Mouse (Mus musculus) embryonic facial prominence, embryonic 15.5 days (tissue): ENCODE results near the gene Pyroxd1. TPM values are rescaled to one million over a fixed set of nuclear protein-coding genes. Genes with fewer than 3 reads are reported as not detected.
"Not testable (repeated sequence)": the region's sequence is repeated elsewhere in the genome, so short reads cannot be mapped to it uniquely, and the experiment has no call there.

Experiments
- ATAC-seq: fragments of 200-750 bp; cut with Nextera tagmentation; 2 replicates; pipeline ENCODE4 v1.8.0; 2017; ENCODE audit warnings: low read depth, moderate TSS enrichment; ENCODE audit not compliant: insufficient number of reproducible peaks, low FRiP score, low TSS enrichment
- H3K27ac ChIP-seq: fragments of 300-500 bp; sonication (generic); replicated peaks from 2 replicates; pipeline ENCODE4 v1.5.1; 2015; ENCODE audit warnings: mild to moderate bottlenecking, inconsistent platforms
- H3K27me3 ChIP-seq: fragments of 300-500 bp; sonication (generic); 2 replicates; pipeline ENCODE4 v1.6.1; 2015; ENCODE audit warnings: inconsistent platforms
- H3K36me3 ChIP-seq: fragments of 300-500 bp; sonication (generic); 2 replicates; pipeline ENCODE4 v1.6.1; 2015; ENCODE audit warnings: mild to moderate bottlenecking, inconsistent platforms
- H3K4me1 ChIP-seq: fragments of 300-500 bp; sonication (generic); 2 replicates; pipeline ENCODE4 v1.6.1; 2015; ENCODE audit warnings: inconsistent platforms
- H3K4me2 ChIP-seq: fragments of 300-500 bp; sonication (generic); replicated peaks from 2 replicates; pipeline ENCODE4 v1.6.1; 2015; ENCODE audit warnings: mild to moderate bottlenecking, inconsistent platforms
- H3K4me3 ChIP-seq: fragments of 300-500 bp; sonication (generic); replicated peaks from 2 replicates; pipeline ENCODE4 v1.5.1; 2015; ENCODE audit warnings: mild to moderate bottlenecking, inconsistent platforms
- H3K9ac ChIP-seq: fragments of 300-500 bp; sonication (generic); 2 replicates; pipeline ENCODE4 v1.6.1; 2015; ENCODE audit warnings: inconsistent platforms
- H3K9me3 ChIP-seq: fragments of 300-500 bp; sonication (generic); replicated peaks from 2 replicates; pipeline ENCODE4 v1.6.1; 2016; ENCODE audit warnings: inconsistent platforms
- WGBS: fragments of 180-500 bp; shearing (Covaris S2); methylation state at CpG from one replicate; pipeline ENCODE4 v1.1.7; 2015; 5-methylcytosine and 5-hydroxymethylcytosine counted together
- polyA plus RNA-seq: library from polyadenylated mRNA; unstranded; fragments of >200 nt; fragmentation: Nextera tagmentation; extraction: Ambion mirVana; gene quantifications from 2 replicates; pipeline ENCODE4 v1.2.1, GENCODE M21; 2015

Pyroxd1 gene
- polyA plus RNA-seq, 1 experiment from 2014 or later = 18.1 TPM

- Histone ChIP-seq H3K36me3 (peaks cover 14% of the 10 kb centered on the region), H3K4me1 (peaks cover 12% of the 10 kb centered on the region; the same call in 1 of the 2 replicates), H3K27ac (no peak overlapping the region), H3K9me3 (no peaks in the 10 kb centered on the region), H3K4me3 (peak overlapping the region; percentile 89), H3K9ac (no peak overlapping the region), H3K4me2 (peak overlapping the region; percentile 54), H3K27me3 (no peaks in the 10 kb centered on the region)
- whole genome bisulfite sequencing = 42% methylated on average over 12 of the region's 12 CpGs
- ATAC-seq = no peak
Measured at GRCm38 (mm10) chr6:142346181-142347110, 992 bp downstream of the Pyroxd1 start.

GRCm38 (mm10) chr6:142347431-142348385 lies 2.3 kb downstream of the Pyroxd1 start:
- H3K4me3 ChIP-seq = no peak overlapping the region
- no peak for ATAC-seq

GRCm38 (mm10) chr6:142352099-142352498 lies 6.6 kb downstream of the Pyroxd1 start:
- 89% methylated on average over 3 of the region's 3 CpGs for WGBS
- H3K4me3 ChIP-seq, H3K4me2 ChIP-seq, H3K9me3 ChIP-seq, H3K9ac ChIP-seq, H3K27ac ChIP-seq, H3K27me3 ChIP-seq, ATAC-seq, H3K4me1 ChIP-seq: not testable (repeated sequence)
- H3K36me3 ChIP-seq = peaks cover 47% of the 10 kb centered on the region

More at GRCm38 (mm10) chr6:142347431-142348385, 2.3 kb downstream of the Pyroxd1 start:
- Histone ChIP-seq H3K36me3 (peaks cover 24% of the 10 kb centered on the region), H3K4me2 (no peak overlapping the region), H3K9ac (no peak overlapping the region), H3K9me3 (no peaks in the 10 kb centered on the region), H3K27me3 (no peaks in the 10 kb centered on the region), H3K4me1 (peaks cover 12% of the 10 kb centered on the region; the same call in 1 of the 2 replicates), H3K27ac (no peak overlapping the region)
- 77% methylated on average over 11 of the region's 11 CpGs for WGBS

- ATAC-seq = no peak
- no peaks in the 10 kb centered on the region for H3K9me3 ChIP-seq
- H3K4me1 ChIP-seq = no peaks in the 10 kb centered on the region
- H3K9ac ChIP-seq = no peak overlapping the region
- WGBS = 63% methylated on average over 7 of the region's 7 CpGs
- H3K27ac ChIP-seq = no peak overlapping the region
- H3K36me3 ChIP-seq = peaks cover 66% of the 10 kb centered on the region
- H3K4me3 ChIP-seq = no peak overlapping the region
- no peak overlapping the region for H3K4me2 ChIP-seq
- H3K27me3 ChIP-seq = no peaks in the 10 kb centered on the region
Measured at GRCm38 (mm10) chr6:142357106-142357505, 11.7 kb downstream of the Pyroxd1 start.

- H3K36me3 ChIP-seq = peaks cover 74% of the 10 kb centered on the region
- H3K4me1 ChIP-seq = no peaks in the 10 kb centered on the region
- no peak overlapping the region for H3K9ac ChIP-seq
- H3K4me3 ChIP-seq = no peak overlapping the region
- H3K27ac ChIP-seq = no peak overlapping the region
- H3K27me3 ChIP-seq = no peaks in the 10 kb centered on the region
- no peak for ATAC-seq
- H3K9me3 ChIP-seq = no peaks in the 10 kb centered on the region
- no peak overlapping the region for H3K4me2 ChIP-seq
- WGBS = 90% methylated on average over 6 of the region's 6 CpGs
Measured at GRCm38 (mm10) chr6:142362036-142362435, 16.6 kb downstream of the Pyroxd1 start.

DNA sequence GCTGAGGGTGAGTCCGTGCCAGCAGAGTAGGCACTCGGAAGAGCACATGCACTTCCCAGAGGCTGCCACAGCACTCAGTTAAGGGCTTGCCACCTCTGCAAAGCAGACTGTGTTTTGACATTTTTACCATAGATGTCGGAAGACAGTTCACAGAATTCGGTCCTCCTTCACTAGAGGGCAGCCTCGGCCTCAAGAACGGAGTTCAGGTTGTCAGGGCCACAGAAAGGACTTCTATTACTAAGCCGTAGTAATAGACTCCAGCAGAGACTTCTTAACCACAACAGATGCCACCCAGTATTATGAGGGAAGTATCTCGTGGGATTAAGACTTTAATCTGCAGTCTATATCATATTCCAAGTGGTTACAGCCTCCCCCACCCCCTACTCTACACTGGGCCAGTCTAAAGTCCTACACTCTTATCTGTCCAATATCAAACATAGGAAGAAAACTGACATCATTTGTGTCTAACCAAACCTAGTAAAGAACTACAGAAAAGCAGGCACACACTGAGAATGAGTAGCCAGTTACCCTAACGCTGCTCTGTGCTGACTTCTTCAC lies 17.6 kb downstream of the Pyroxd1 start:
- no peaks in the 10 kb centered on the region for H3K27me3 ChIP-seq
- 55% methylated on average over 9 of the region's 9 CpGs for WGBS
- H3K4me1 ChIP-seq = no peaks in the 10 kb centered on the region
- no peaks in the 10 kb centered on the region for H3K9me3 ChIP-seq
- no peak overlapping the region for H3K9ac ChIP-seq
- peaks cover 75% of the 10 kb centered on the region for H3K36me3 ChIP-seq
- no peak for ATAC-seq
- H3K4me3 ChIP-seq = no peak overlapping the region
- H3K27ac ChIP-seq = no peak overlapping the region
- H3K4me2 ChIP-seq = no peak overlapping the region

DNA sequence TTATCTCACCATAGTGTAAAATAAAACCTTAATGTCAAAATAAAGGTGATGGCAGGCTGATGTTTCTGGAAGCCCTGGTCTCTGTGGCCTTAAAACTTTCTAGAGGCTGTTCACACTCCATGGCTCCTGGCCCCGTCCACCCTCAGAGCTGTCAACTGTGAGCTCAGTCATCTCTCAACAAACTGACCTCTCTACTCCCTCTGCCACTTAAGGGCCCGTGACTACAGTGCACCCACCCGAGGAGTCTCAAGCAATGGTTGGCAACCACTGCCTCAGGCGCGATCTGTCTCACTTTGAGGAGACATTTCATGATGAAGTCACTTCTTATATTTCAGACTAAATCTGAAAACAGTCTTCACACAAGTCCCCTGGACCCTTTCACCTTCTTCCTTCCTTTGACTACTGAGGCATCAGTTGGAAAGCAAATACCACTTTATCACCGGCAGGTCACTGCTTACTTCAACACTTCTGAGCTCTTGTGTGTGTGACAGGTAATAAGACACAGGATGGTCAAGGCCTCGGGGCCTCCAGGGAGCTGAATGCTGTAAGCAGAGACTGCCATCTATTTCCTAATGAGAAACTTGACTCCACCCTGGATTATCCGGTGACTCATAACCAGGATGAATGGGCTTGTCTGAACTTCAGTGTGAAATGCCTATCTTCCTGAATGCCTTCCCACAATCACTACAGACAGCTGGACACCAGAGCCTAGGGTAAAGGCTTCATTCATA lies 20.5 kb downstream of the Pyroxd1 start:
- no peaks in the 10 kb centered on the region for H3K4me1 ChIP-seq
- no peak for ATAC-seq
- no peak overlapping the region for H3K27ac ChIP-seq
- no peak overlapping the region for H3K4me3 ChIP-seq
- no peak overlapping the region for H3K9ac ChIP-seq
- no peak overlapping the region for H3K4me2 ChIP-seq
- 78% methylated on average over 8 of the region's 8 CpGs for WGBS
- peaks cover 62% of the 10 kb centered on the region for H3K36me3 ChIP-seq
- no peaks in the 10 kb centered on the region for H3K9me3 ChIP-seq
- no peaks in the 10 kb centered on the region for H3K27me3 ChIP-seq

GRCm38 (mm10) chr6:142366473-142367018 lies 21.1 kb downstream of the Pyroxd1 start:
- Histone ChIP-seq H3K36me3 (peaks cover 61% of the 10 kb centered on the region), H3K4me2 (no peak overlapping the region), H3K4me3 (no peak overlapping the region), H3K27ac (no peak overlapping the region), H3K9ac (no peak overlapping the region), H3K9me3 (no peaks in the 10 kb centered on the region), H3K27me3 (no peaks in the 10 kb centered on the region), H3K4me1 (no peaks in the 10 kb centered on the region)
- 85% methylated on average over 10 of the region's 10 CpGs for WGBS
- ATAC-seq = no peak

- Histone ChIP-seq H3K9me3 (no peaks in the 10 kb centered on the region), H3K9ac (no peak overlapping the region), H3K36me3 (peaks cover 63% of the 10 kb centered on the region), H3K4me2 (no peak overlapping the region), H3K27me3 (no peaks in the 10 kb centered on the region), H3K4me1 (no peaks in the 10 kb centered on the region), H3K4me3 (no peak overlapping the region), H3K27ac (no peak overlapping the region)
- no peak for ATAC-seq
- 82% methylated on average over 3 of the region's 3 CpGs for WGBS
Measured at GRCm38 (mm10) chr6:142367565-142367964, 22.1 kb downstream of the Pyroxd1 start.

DNA sequence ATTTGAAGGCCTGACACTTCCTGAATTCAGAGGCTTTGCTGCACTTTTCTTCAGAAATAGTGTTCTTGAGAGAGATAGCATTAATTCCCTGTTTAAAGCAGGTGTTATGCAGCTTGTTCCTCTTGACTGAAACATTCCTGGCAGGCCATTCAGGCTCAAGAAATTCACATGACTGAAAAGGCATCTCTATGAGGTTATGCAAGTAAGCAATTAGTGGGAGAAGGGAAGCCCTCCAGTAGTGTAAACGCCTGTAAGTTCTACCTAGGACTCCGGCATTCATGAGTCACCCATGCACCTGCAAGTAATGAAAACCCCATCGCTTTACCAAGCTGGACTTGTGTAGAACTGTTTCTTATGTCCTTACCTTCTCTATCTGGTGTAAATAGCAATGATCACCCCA lies 24.1 kb downstream of the Pyroxd1 start:
- no peaks in the 10 kb centered on the region for H3K9me3 ChIP-seq
- no peak overlapping the region for H3K9ac ChIP-seq
- peaks cover 57% of the 10 kb centered on the region for H3K36me3 ChIP-seq
- no peaks in the 10 kb centered on the region for H3K27me3 ChIP-seq
- H3K27ac ChIP-seq = no peak overlapping the region
- no peak overlapping the region for H3K4me2 ChIP-seq
- no peak for ATAC-seq
- no peak overlapping the region for H3K4me3 ChIP-seq
- no peaks in the 10 kb centered on the region for H3K4me1 ChIP-seq
- 87% methylated on average over 3 of the region's 3 CpGs for WGBS
